Mouse (Mus musculus) spleen, postnatal 14 days (tissue): ENCODE results near the gene Ftcd.
A peak's percentile ranks its signal among the peaks of the same experiment; 100 is the strongest.

Experiments used
- DNase-seq, 2 experiments: peaks; one replicate each; pipeline ENCODE4 v3.0.0; 2021 to 2022; ENCODE audit warnings: low spot score in 2 of 2

Gene Ftcd

DNA sequence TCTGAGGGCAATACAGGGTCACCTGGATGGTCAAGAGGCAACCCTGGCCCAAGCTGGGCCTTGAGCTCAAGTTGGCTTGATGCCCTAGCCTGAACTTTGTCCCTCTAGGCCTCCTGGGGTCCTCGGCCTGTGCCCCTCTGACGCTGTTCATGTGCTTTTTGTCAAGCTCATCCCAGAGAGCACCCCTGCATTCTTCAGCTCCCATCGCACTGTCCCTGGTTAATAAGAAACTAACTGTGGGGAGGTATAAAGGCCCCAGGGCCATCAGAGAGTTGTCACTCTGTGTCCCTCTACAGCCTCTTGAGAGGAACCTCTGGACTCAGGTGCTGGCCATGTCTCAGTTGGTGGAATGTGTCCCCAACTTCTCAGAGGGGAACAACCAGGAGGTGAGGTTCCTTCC, at the start of gene Ftcd:
Gene Ftcd (plus strand): TSS at position 275 of the 400 bp plus-strand sequence.
- DNase-seq = no peak

DNA sequence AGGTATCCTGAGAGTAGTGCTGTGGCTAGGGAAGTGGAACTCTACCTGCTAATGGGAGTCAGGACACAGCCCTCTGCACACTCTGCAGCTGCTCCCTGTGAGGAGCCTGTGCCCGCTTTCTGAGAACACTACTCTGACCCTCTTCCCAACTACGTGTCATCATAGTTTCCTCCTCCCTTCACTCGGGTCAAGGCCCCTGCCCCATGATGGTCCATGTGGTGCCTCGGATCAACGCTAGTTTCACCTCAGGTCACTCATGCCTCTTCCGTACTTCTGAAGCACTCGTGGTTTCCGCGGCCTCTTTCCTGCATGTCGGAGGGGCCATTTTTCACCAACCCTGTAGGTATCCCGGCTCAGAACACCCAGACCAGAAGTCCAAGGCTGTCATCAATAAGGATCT, 44.5 kb upstream of the Ftcd start:
- DNase-seq = no peak

DNA sequence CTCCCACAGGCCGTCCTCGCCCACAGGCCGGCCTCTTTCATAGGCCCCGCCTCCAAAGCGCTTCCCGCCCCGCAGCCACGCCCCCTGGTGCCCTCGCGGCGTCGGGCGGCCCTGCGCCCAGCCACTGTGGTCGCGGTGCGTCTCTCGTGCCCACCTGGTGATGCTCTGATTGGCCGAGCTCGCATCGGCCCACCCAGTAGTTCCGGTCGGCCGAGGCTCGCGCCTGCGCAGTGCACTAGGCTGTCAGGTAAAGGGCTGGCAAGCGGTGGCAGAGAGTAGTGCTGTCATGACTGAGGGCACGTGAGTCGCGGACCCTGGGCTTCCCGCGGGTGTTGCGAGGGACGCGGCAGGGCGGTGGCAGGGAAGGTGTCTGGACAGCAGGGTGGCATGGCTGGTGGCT, 44.1 kb upstream of the Ftcd start, which contains the start of gene Lss:
Gene Lss (plus strand): TSS at position 214 of the 400 bp plus-strand sequence.
- peak; percentile 92 to 95 for DNase-seq

DNA sequence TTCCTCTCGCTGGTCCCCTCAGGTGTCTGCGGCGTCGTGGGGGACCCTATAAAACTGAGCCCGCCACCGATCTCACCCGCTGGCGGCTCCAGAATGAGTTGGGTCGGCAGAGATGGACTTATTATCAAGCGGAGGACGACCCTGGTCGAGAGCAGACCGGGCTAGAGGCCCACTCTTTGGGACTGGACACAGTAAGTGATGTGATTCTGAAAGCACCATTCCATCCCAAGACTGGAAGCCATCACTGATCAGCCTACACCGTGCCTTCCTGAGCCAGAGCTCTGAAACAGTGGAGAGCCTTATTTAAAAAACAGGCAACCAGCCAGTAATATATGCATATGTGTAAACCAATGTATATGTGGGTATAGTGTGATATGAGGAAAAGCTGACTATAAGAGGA, 43.6 kb upstream of the Ftcd start:
- no peak for DNase-seq

DNA sequence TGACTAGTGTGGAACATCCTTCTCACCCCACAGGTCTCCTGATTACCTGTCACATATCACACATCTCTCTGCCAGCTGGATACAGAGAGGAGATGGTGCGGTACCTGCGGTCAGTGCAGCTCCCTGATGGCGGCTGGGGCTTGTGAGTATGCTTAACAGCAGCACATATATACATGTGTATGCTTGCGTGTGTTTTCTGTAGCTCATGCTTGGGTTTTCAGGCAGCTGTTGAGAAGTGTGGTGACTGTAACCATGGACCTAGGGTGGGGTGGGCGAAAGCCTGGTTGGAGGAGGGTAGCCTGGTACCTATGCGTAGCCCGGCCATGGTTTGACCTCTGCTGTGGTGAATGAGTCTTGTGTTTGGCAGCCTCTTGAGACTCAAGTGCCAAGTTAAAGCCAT, 39.9 kb upstream of the Ftcd start:
- no peak for DNase-seq

DNA sequence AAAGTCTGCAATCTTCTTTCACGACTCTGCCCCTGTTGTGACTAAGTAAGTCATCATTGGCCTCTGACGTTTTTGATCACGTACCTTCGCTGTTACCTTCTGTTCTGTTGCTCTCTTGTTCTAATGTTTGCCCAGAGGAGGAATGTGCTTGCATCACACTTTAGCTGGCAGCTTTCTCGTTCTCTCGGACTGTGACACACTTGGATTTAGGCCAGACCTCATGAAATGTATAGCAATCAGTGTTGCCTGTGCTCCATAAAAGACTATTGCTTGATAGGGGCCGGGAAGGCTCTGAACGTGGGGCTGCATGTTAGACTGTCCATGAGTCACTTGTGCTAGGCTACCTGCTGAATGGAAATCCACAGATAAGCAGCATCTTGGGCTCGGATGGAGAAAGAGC, 37.8 kb upstream of the Ftcd start:
- DNase-seq = no peak

DNA sequence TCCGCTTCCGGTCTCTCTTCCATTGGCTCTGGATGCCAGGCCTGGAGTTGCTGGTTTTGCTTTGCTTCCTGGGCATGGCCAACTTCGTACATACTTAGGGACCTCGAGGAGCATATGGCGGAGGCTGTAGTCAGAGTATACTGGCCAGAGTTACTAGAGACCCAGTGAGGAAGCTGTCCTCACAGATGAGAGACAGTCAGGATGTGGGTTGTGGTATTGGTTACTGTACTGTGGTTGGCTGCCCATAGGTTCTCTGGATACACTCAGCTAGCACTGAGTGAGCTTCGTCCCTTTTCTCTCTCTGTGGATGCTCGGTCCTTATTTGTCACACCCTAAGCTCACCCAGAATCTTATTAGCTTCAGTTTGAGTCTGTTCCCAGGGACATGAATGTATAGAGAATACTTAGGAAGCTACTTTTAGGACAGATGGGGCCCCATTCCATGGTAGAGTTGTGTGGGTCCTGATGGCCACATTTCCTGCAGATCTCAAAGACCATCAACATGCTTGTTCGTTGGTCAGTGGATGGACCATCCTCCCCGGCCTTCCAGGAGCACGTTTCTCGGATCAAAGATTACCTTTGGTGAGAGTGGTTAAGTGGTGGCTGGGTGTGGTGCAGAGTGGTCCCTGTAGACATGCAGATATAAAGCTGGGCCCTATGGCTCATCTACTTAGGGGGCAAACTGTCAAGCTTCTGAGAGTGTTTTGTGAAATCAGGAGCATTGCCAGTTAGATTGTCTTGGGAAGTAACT, 33.9 kb upstream of the Ftcd start:
- DNase-seq = no peak

DNA sequence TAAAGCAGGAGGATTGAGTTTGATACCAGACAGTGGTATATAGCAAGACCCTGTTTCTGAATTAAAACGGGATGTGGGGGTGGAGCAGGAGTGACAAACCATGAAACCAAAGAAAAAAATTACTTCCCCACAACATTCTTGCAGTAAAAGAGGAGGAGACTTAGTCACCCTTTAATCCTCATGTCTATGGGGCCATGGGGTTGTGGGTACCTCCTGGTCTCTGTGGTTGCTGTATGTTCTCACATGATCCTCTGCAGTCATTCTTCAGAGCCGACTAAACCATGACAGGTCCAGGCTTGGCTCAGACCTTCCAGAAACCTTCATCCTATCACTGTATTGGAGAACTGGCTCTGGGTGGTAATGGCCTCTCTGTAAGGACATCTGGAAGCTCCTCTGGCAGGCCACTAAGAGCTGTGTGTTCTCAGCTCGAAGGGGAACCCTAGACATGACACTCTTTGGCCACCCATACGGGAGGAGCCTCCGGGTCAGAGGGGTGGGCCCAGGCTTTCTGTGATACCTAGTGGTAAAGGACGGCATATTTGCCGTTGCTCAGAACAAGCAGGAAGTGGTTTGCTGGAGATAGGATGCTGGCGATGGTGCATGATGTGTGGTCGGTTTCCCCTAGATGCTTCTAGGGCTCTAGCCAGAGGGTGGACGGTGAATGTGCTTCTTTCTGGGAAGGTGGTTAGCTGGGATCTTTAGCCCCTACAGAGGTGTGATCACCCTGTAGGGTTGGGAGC, 32.6 kb upstream of the Ftcd start:
- DNase-seq = no peak

DNA sequence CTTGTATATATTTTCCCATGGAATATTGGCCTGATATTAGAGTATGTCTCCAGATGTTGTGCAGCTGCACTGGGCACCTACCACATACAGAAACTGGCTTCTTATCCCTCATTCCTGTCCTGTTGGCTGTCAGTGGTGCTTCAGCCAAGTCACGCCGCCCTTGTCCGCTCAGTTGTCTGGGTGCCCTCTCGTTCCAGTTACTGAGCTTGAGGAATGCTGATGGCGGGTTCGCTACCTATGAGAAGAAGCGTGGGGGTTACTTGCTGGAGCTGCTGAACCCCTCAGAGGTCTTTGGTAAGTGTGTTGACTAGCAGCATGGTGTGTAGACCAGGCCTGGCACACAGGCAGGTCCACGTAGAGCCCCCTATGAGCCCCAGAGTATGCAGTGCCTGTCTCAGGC, 28.9 kb upstream of the Ftcd start:
- DNase-seq = no peak

DNA sequence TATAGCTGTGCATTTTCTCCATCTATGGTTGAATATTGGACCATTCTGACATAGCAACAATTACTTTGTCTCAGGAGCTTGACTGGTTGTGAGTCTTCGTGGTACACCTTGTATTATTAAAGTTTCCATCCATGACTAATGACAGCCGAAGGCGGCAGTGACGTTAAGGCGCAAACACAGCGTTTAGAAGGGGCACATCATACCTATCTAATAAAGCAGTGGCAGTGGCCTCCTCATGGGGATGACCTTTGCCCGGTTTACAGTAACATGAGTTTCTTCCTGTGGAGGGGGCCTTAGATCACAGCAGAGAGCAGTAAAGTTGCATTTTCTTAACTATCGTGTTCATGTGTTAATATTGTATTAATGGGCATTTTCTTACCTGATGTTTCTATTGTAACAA, 27.2 kb upstream of the Ftcd start:
- no peak for DNase-seq

DNA sequence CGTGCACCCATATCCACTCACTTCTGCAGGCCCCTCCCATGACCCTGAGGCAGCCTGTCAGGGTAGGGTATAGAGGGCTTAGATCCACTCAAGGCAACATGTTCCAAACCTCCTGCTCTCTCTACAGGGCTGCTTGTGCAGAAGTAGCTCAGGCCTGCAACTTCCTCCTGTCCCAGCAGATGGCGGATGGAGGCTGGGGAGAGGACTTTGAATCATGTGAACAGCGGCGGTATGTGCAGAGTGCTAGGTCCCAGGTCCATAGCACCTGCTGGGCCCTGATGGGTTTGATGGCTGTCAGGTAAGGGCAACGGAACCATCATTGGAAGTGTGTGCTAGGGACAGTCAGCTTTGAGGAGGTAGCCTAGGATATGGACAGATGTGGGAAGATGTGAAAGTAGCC, 25.0 kb upstream of the Ftcd start:
- no peak for DNase-seq

DNA sequence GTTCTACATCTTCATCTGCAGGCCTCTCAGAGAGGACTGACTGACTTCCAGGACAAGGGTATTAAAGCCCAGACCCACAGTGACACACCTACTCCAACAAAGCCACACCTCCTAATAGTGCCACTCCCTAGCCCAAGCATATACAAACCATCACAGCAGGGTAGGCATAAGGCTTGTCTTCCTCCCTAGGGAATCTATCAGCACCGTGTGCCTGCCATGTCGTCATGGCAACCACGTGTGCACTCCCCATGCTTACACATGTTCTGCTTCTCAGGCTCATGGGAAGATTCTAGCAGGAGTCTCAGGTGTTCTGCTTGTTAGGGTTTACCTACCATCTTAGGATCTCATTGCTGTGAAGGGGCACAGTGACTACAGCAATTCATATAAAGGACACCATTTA, 23.9 kb upstream of the Ftcd start:
- DNase-seq = no peak

DNA sequence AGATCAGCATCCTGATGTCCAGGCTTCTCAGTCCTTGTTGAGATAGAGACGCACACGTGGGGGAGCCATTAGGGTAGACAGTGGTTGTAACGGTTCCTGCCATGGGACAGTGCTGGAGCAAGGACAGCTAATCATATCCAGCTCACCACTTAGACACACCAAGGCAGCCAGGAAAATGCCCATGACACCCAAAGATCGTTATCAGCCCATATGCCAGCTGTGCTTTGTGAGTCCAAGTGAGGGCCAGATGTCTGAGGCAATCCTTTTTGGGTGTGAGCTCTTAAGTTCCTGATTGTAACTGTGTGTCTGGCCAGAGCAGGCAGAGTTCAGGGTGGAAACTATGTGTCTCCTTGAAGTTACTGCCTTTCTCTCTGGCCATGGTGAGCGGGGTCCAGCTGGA, 21.4 kb upstream of the Ftcd start:
- no peak for DNase-seq

DNA sequence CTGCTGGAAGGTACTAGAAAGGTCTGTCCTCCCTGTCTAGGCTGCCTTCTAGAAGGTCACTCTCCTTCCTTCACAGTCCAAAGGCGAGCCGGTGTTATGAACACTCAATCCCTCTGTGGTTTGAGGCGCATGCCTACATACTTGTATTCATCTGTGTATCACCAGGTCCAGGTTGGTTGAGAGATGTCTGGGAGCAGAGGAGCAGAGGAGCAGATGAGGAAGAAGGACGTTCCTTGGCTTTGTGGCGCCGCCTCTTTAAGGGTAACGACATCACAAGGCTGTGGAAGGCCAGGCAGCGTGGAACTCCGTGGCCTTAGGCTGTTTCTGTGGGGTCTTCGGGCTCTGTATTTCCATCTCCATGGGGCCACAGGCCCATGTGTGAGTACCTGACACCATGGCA, 13.5 kb upstream of the Ftcd start, which contains the start of gene Spatc1l:
Gene Spatc1l (plus strand): TSS at position 301 of the 400 bp plus-strand sequence.
- DNase-seq = no peak

DNA sequence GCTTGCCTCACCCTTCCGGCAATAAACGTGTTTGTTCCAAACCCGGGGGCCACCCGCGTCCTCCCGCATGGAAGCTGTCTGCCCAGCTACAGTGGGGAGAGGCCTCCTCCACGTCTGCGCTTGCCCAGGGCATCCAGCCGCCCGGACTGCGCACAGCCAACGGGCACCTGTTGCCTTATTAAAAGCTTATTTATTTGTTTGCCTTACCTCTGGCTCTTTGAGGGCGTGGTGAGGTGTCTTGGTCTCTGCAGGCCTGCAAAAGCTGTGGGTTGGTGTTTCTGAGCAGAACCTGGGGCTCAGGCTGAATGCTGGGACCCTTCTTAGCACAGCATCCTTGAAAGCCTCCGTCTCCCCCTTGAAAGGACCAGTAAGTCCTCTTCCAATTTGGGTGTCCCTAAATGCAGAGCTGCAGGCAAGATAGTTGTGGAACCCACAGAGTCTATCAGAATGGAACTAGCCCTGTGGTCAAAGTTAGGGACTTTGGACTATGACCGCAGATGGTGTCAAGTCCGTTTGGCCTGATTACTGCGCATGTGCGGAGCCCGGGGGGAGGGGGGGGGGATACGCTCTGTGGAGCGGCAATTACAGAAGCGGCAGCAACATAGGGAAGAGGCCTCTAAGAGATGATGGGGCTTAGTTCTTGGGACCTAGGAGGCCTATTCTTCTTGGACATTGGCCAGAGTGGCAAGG, 5.3 kb upstream of the Ftcd start:
- DNase-seq = no peak

DNA sequence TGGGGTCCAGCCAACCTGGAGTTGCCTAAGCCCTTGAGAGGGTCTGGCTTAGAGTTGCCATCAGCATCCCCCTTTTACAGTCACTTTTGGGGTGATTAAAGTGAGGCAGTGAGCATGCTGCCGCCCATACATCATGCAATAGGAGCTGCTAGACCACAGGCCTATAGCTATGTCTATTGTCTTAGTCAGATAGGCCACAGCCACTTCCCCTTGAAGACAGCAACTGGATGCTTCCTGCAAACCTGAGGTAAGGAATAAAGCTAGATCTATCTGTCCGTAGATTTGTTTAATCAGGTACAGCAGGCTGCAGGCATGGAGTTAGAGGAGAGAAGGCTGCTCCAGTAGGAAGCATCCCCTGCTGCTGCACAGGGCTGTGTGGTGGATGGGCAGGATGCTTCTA, 4.4 kb upstream of the Ftcd start:
- DNase-seq = no peak

DNA sequence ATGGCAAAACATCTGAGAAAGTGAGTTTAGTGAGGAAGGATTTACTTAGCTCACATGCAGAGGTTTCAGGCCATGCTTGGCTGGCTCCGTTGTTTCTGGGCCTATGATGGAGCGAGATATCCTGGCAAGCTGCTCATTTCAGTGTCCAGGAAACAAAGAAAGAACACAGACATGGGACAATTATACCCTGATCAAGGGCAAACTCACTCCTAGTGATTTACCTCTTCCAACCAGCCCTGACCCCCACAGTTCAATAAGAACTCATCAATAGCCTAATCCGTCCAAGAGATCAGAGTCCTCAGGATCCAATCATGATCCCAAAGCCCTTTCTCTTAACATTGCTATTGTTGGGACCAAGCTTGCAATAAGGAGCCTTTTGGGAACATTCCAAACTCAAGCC, 3.3 kb upstream of the Ftcd start:
- no peak for DNase-seq

DNA sequence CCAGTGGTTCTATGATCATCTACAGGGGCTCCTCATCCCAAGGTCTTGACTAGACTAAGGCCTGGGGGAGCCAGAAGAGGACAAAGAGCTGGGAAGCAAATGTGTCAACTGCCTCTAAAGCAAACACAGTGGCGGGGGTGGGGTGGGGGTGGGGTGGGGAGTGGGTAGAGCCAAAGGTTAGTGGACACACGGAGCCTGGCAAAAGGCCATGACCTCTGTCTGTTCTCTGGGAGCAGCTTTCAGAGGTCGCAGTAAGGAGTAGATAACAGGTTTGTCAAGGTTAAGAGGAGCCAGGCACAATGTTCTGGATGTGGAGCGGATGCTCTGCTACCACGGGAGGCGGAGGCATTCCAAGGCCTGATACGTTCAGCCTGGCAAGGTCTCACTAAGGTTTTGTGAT, 1.5 kb downstream of the Ftcd start:
- DNase-seq = no peak

DNA sequence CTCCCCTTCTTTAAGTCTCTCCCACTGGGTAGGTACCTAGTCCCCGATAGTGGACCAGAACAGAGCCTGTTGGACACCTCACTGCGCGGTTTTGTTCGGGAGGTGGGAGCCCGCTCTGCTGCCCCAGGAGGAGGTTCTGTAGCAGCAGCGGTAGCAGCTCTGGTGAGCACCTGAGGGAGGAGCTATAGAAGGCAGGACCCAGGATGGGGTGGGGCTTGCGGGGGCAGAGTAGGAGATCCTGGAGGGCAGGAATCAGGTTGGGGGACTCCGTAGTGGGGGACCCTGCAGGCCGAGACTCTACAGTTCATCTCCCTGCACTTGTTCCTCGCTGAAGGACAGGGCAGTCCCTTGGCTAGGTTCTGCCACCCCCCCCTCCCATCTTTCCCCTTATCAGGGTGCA, 8.7 kb downstream of the Ftcd start:
- no peak for DNase-seq

DNA sequence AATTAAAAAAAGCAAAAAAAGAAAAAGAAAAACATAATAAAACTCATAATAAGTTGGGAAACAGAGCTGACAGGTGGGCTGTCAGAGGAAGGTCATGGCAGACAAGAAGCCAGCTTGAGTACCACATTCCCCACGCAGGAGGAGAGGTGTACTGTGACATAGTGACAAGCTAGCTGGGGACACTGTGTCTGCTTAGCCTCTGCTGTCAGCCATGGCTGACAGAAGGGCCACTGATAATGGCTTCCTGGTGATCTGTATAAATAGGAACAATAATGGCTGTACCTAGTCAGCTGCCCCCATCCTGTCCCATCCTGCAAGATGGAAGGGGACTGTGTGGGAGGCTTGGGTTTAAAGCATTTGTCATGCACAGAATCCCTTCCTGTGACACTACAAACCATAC, 10.7 kb downstream of the Ftcd start:
- no peak for DNase-seq

DNA sequence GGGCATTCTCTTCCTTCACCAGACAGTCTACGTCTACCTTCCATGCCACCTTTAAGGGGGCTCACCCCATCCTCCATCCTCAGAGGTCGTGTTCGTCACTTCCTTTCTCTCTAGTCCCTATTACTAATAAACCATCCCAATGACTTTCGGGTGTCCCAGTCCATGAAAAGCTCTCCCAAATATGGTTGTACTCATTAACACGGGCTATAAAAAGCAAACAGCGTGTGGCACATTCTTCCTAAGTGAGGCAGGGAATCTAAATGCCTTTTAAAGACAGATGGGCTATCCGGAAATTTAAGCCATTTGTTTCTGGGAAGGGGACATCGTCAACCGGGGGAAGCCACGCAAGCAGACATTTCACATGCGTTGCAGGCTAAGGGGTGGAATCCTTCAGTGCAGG, 14.7 kb downstream of the Ftcd start:
- no peak for DNase-seq

DNA sequence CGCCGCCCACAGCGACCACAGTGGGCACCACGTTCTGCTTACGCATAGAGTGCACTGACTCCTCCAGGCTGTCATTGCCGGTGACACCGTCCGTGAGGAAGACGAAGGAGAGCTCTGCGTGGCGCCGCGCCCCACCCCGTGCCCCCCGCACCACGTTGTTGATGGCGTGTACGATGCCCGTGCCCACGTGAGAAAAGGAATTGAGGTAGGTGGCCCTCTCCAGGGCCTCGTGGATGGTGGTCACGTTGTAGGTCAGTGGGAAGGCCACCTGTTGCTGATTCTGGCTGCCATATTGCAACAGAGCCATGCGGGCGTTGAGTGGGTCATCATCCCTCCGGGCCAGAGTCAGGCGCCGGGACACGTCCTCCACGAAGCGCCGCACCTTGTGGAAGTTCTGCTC, 20.9 kb downstream of the Ftcd start:
- DNase-seq = no peak

DNA sequence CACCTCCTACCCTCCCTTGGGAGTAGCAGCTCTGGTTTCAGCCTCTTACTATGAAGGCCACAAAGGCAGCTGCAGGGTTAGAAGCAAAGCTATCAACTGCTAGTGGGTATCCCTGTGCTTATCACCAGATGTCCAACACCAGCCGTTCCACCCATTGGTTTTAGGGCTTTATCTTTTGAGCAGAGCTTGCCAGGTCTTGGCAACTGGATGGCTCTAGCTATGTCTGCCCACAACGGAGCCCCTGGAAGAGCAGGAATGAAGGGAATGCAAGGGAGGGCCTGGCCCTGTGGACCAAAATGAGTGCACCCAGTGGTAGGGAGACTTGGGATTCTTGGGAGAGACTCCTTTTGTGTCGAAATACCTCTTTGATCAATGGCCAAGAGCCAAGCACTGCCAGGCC, 27.2 kb downstream of the Ftcd start:
- DNase-seq = no peak
